Mouse (Mus musculus) hindbrain, embryonic 16.5 days (tissue): ENCODE data around the gene Myl9. TPM values are rescaled to one million over a fixed set of nuclear protein-coding genes. Genes with fewer than 3 reads are reported as not detected.

Experiments used
- ATAC-seq: fragments of 200-750 bp; cut with Nextera tagmentation; 2 replicates; pipeline ENCODE4 v1.8.0; 2017; ENCODE audit warnings: moderate TSS enrichment, moderate library complexity
- H3K27ac ChIP-seq: fragments of 300-500 bp; sonication (generic); 2 replicates; pipeline ENCODE4 v1.5.1; 2014; ENCODE audit warnings: low read depth, mild to moderate bottlenecking, control low read depth, low read length, moderate library complexity
- H3K27me3 ChIP-seq: fragments of 300-500 bp; sonication (generic); replicated peaks from 2 replicates; pipeline ENCODE4 v1.6.1; 2014; ENCODE audit warnings: low read length; ENCODE audit not compliant: control insufficient read depth, insufficient read depth
- H3K36me3 ChIP-seq: fragments of 300-500 bp; sonication (generic); 2 replicates; pipeline ENCODE4 v1.6.1; 2014; ENCODE audit warnings: mild to moderate bottlenecking, low read length, moderate library complexity, mixed read lengths; ENCODE audit not compliant: control insufficient read depth, insufficient read depth
- H3K4me1 ChIP-seq: fragments of 300-500 bp; sonication (generic); 2 replicates; pipeline ENCODE4 v1.6.1; 2014; ENCODE audit warnings: low read depth, low read length; ENCODE audit not compliant: control insufficient read depth, insufficient read depth
- H3K4me2 ChIP-seq: fragments of 300-500 bp; sonication (generic); 2 replicates; pipeline ENCODE4 v1.6.1; 2014; ENCODE audit warnings: mild to moderate bottlenecking, low read length, control low read depth, moderate library complexity
- H3K4me3 ChIP-seq: fragments of 300-500 bp; sonication (generic); 2 replicates; pipeline ENCODE4 v1.5.1; 2014; ENCODE audit warnings: mild to moderate bottlenecking, low read length, control low read depth, moderate library complexity
- H3K9ac ChIP-seq: fragments of 300-500 bp; sonication (generic); 2 replicates; pipeline ENCODE4 v1.6.1; 2014; ENCODE audit warnings: low read depth, mild to moderate bottlenecking, control low read depth, low read length, moderate library complexity
- H3K9me3 ChIP-seq: fragments of 300-500 bp; sonication (generic); 2 replicates; pipeline ENCODE4 v1.6.1; 2014; ENCODE audit warnings: mild to moderate bottlenecking, low read length, moderate library complexity; ENCODE audit not compliant: control insufficient read depth
- WGBS: fragments of 180-500 bp; shearing (Covaris S2); extraction: QIAGEN DNeasy Blood & Tissue Kit; methylation state at CpG from one replicate; pipeline ENCODE4 v1.1.7; 2014; 5-methylcytosine and 5-hydroxymethylcytosine counted together
- polyA plus RNA-seq: library from polyadenylated mRNA; unstranded; fragments of >200 nt; fragmentation: Nextera tagmentation; extraction: Ambion mirVana; gene quantifications from 2 replicates; pipeline ENCODE4 v1.2.1, GENCODE M21; 2015

Gene Myl9
- polyA plus RNA-seq, 1 experiment from 2014 or later = 46.9 TPM

- no peaks in the 10 kb centered on the region for H3K27me3 ChIP-seq
- peaks cover 3% of the 10 kb centered on the region; the same call in 1 of the 2 replicates for H3K36me3 ChIP-seq
- no peak overlapping the region for H3K9ac ChIP-seq
- WGBS = 40% methylated on average over 7 of the region's 7 CpGs
- peaks cover 23% of the 10 kb centered on the region for H3K4me1 ChIP-seq
- H3K27ac ChIP-seq = no peak overlapping the region
- no peaks in the 10 kb centered on the region for H3K9me3 ChIP-seq
- no peak overlapping the region for H3K4me2 ChIP-seq
- no peak for ATAC-seq
- no peak overlapping the region for H3K4me3 ChIP-seq
These were observed 38.4 kb upstream of the Myl9 start for GRCm38 (mm10) chr2:156736846-156737245.

GRCm38 (mm10) chr2:156737976-156738375 is 37.2 kb upstream of the Myl9 start:
- WGBS = 75% methylated on average over 7 of the region's 7 CpGs
- H3K27ac ChIP-seq = no peak overlapping the region
- no peak for ATAC-seq
- H3K9me3 ChIP-seq = no peaks in the 10 kb centered on the region
- no peaks in the 10 kb centered on the region for H3K27me3 ChIP-seq
- H3K4me1 ChIP-seq = peaks cover 20% of the 10 kb centered on the region
- no peak overlapping the region for H3K4me2 ChIP-seq
- no peak overlapping the region for H3K9ac ChIP-seq
- H3K4me3 ChIP-seq = no peak overlapping the region
- H3K36me3 ChIP-seq = peaks cover 3% of the 10 kb centered on the region; the same call in 1 of the 2 replicates

GRCm38 (mm10) chr2:156741265-156741664 is 34.0 kb upstream of the Myl9 start:
- peaks cover 9% of the 10 kb centered on the region for H3K36me3 ChIP-seq
- no peak overlapping the region for H3K9ac ChIP-seq
- no peak overlapping the region for H3K27ac ChIP-seq
- no peak for ATAC-seq
- H3K4me1 ChIP-seq = peaks cover 7% of the 10 kb centered on the region; the same call in 1 of the 2 replicates
- no peak overlapping the region for H3K4me2 ChIP-seq
- H3K27me3 ChIP-seq = no peaks in the 10 kb centered on the region
- H3K4me3 ChIP-seq = no peak overlapping the region
- WGBS = 88% methylated on average over 9 of the region's 9 CpGs
- H3K9me3 ChIP-seq = no peaks in the 10 kb centered on the region

GRCm38 (mm10) chr2:156741998-156742397 is 33.2 kb upstream of the Myl9 start:
- ATAC-seq = no peak
- Histone ChIP-seq H3K27ac (no peak overlapping the region), H3K9ac (no peak overlapping the region), H3K27me3 (no peaks in the 10 kb centered on the region), H3K36me3 (peaks cover 14% of the 10 kb centered on the region), H3K4me3 (no peak overlapping the region), H3K4me1 (peaks cover 1% of the 10 kb centered on the region; the same call in 1 of the 2 replicates), H3K4me2 (no peak overlapping the region), H3K9me3 (no peaks in the 10 kb centered on the region)
- 46% methylated on average over 4 of the region's 4 CpGs for WGBS

- Histone ChIP-seq H3K9me3 (no peaks in the 10 kb centered on the region), H3K27me3 (no peaks in the 10 kb centered on the region), H3K4me1 (no peaks in the 10 kb centered on the region; the same call in 1 of the 2 replicates), H3K4me2 (no peak overlapping the region), H3K36me3 (peaks cover 18% of the 10 kb centered on the region), H3K27ac (no peak overlapping the region), H3K9ac (no peak overlapping the region), H3K4me3 (no peak overlapping the region)
- ATAC-seq = no peak
- WGBS = 62% methylated on average over 3 of the region's 3 CpGs
These were observed 32.0 kb upstream of the Myl9 start for GRCm38 (mm10) chr2:156743248-156743647.

GRCm38 (mm10) chr2:156744414-156744813 is 30.8 kb upstream of the Myl9 start:
- Histone ChIP-seq H3K4me3 (no peak overlapping the region), H3K4me2 (no peak overlapping the region), H3K27ac (no peak overlapping the region), H3K36me3 (peaks cover 25% of the 10 kb centered on the region), H3K4me1 (no peaks in the 10 kb centered on the region; the same call in 1 of the 2 replicates), H3K9me3 (no peaks in the 10 kb centered on the region), H3K27me3 (no peaks in the 10 kb centered on the region), H3K9ac (no peak overlapping the region)
- WGBS = 66% methylated on average over 5 of the region's 5 CpGs
- no peak for ATAC-seq

- peaks cover 39% of the 10 kb centered on the region for H3K36me3 ChIP-seq
- ATAC-seq = no peak
These were observed 27.9 kb upstream of the Myl9 start for GRCm38 (mm10) chr2:156747315-156747714.

GRCm38 (mm10) chr2:156749687-156750086 is 25.5 kb upstream of the Myl9 start:
- Histone ChIP-seq H3K9me3 (no peaks in the 10 kb centered on the region), H3K9ac (no peak overlapping the region), H3K36me3 (peaks cover 51% of the 10 kb centered on the region), H3K4me2 (no peak overlapping the region), H3K27ac (no peak overlapping the region), H3K4me1 (no peaks in the 10 kb centered on the region), H3K4me3 (no peak overlapping the region), H3K27me3 (no peaks in the 10 kb centered on the region)
- WGBS = 92% methylated on average over 8 of the region's 8 CpGs
- ATAC-seq = no peak

More at GRCm38 (mm10) chr2:156747315-156747714, 27.9 kb upstream of the Myl9 start:
- Histone ChIP-seq H3K4me2 (no peak overlapping the region), H3K9ac (no peak overlapping the region), H3K4me3 (no peak overlapping the region), H3K4me1 (no peaks in the 10 kb centered on the region; the same call in 1 of the 2 replicates), H3K9me3 (no peaks in the 10 kb centered on the region), H3K27me3 (no peaks in the 10 kb centered on the region), H3K27ac (no peak overlapping the region)
- 87% methylated on average over 3 of the region's 3 CpGs for WGBS

- no peaks in the 10 kb centered on the region for H3K4me1 ChIP-seq
- no peak for ATAC-seq
- H3K9ac ChIP-seq = no peak overlapping the region
- 98% methylated on average over 9 of the region's 9 CpGs for WGBS
- H3K27me3 ChIP-seq = no peaks in the 10 kb centered on the region
- H3K4me2 ChIP-seq = no peak overlapping the region
- no peak overlapping the region for H3K4me3 ChIP-seq
- H3K27ac ChIP-seq = no peak overlapping the region
- H3K9me3 ChIP-seq = no peaks in the 10 kb centered on the region
- peaks cover 68% of the 10 kb centered on the region for H3K36me3 ChIP-seq
These were observed 18.3 kb upstream of the Myl9 start for GRCm38 (mm10) chr2:156756937-156757336.
